Mouse (Mus musculus): ENCODE data around the gene Limk2. TPM values are rescaled to one million over a fixed set of nuclear protein-coding genes. Genes with fewer than 3 reads are reported as not detected.

Limk2 gene
- polyA plus RNA-seq, 1 experiment from 2014 or later, result 82.2 TPM

GRCm38 (mm10) chr11:3437621-3438020 is 28.6 kb upstream of the Limk2 start:
- Histone ChIP-seq H3K27ac (no peak overlapping the region), H3K27me3 (ENCODE audit: insufficient read depth, poor library complexity, severe bottlenecking) (no peaks in the 10 kb centered on the region), H3K4me3 (no peak overlapping the region), H3K4me1 (replicated peaks) (no peaks in the 10 kb centered on the region), H3K9me3 (no peaks in the 10 kb centered on the region), H3K36me3 (no peaks in the 10 kb centered on the region)
- 88% methylated on average over 1 of the region's 1 CpGs for WGBS
- DNase-seq (ENCODE audit: low spot score), result no peak

- peaks cover 4% of the 10 kb centered on the region for H3K36me3 ChIP-seq
- no peak overlapping the region for H3K4me3 ChIP-seq
- no peaks in the 10 kb centered on the region for H3K4me1 ChIP-seq (replicated peaks)
- DNase-seq (ENCODE audit: low spot score), result no peak
- no peak overlapping the region for H3K27ac ChIP-seq
- H3K9me3 ChIP-seq, result no peaks in the 10 kb centered on the region
- no peaks in the 10 kb centered on the region for H3K27me3 ChIP-seq (ENCODE audit: insufficient read depth, poor library complexity, severe bottlenecking)
- 87% methylated on average over 4 of the region's 4 CpGs for WGBS
Observed at GRCm38 (mm10) chr11:3433809-3434208, 24.8 kb upstream of the Limk2 start.

- 93% methylated on average over 6 of the region's 6 CpGs for WGBS
- no peak for DNase-seq (ENCODE audit: low spot score)
- H3K4me1 ChIP-seq (replicated peaks), result no peaks in the 10 kb centered on the region
- no peak overlapping the region for H3K27ac ChIP-seq
- no peaks in the 10 kb centered on the region for H3K9me3 ChIP-seq
- H3K27me3 ChIP-seq (ENCODE audit: insufficient read depth, poor library complexity, severe bottlenecking), result no peaks in the 10 kb centered on the region
- H3K36me3 ChIP-seq, result peaks cover 4% of the 10 kb centered on the region
- H3K4me3 ChIP-seq, result no peak overlapping the region
Observed at GRCm38 (mm10) chr11:3431976-3432603, 23.1 kb upstream of the Limk2 start.

- H3K4me1 ChIP-seq (replicated peaks), result no peaks in the 10 kb centered on the region
- no peaks in the 10 kb centered on the region for H3K9me3 ChIP-seq
- DNase-seq (ENCODE audit: low spot score), result no peak
- H3K4me3 ChIP-seq, result no peak overlapping the region
- peaks cover 5% of the 10 kb centered on the region for H3K36me3 ChIP-seq
- 90% methylated on average over 3 of the region's 3 CpGs for WGBS
- no peak overlapping the region for H3K27ac ChIP-seq
- H3K27me3 ChIP-seq (ENCODE audit: insufficient read depth, poor library complexity, severe bottlenecking), result no peaks in the 10 kb centered on the region
Observed at GRCm38 (mm10) chr11:3431515-3431914, 22.5 kb upstream of the Limk2 start.

DNA sequence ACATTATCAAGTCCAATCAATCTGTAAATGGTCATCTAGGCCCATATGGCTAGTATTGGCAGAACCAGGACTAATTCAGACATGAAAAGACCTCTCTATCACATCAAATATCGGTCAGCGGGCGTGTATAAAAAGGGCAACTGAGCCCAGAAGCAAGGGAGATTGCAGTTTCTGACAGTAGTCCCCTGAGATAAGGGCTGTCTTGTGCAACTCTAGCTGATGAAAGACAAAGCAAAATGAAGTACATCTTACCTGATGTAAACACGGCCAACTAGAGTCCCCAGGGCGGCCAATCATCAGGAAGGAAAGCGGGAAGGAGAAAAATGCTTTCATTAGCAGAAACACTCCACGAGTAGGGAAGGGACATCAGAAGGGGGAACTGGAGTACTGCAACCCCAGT is 19.6 kb upstream of the Limk2 start:
- no peak overlapping the region for H3K27ac ChIP-seq
- WGBS, result 90% methylated on average over 7 of the region's 7 CpGs
- DNase-seq (ENCODE audit: low spot score), result no peak

DNA sequence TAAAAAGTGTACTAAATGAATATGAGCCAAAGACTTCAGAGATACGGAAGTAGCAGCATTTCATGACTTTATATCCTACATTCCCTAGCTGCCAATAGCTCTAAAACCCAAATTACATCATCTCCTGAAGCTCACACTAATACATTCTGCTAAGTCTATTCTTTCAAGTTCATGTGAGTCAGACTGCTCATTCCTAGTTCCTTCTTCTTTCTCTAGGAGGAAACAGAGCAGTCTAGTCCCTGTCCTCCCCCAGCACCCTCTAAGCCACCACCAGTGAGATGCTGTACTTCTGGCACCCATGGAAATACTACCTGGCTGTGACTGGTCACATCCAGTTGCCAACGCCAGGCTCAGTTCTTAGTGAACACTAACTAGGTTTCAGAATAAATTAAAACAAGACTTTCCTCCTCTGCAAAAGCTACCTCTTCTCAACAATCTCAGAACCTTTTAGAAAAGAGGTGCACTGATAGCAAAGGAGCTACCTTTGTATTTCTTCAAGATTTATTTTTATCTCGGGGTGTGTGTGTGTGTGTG is 18.8 kb upstream of the Limk2 start:
- no peaks in the 10 kb centered on the region for H3K4me1 ChIP-seq (replicated peaks)
- DNase-seq (ENCODE audit: low spot score), result no peak
- H3K4me3 ChIP-seq, result no peak overlapping the region
- WGBS, result 87% methylated on average over 3 of the region's 3 CpGs
- H3K9me3 ChIP-seq, result peaks cover 8% of the 10 kb centered on the region; the same call in 1 of the 2 replicates
- peaks cover 41% of the 10 kb centered on the region for H3K36me3 ChIP-seq
- no peaks in the 10 kb centered on the region for H3K27me3 ChIP-seq (ENCODE audit: insufficient read depth, poor library complexity, severe bottlenecking)
- H3K27ac ChIP-seq, result no peak overlapping the region

More for the DNA sequence above, 19.6 kb upstream of the Limk2 start:
- Histone ChIP-seq H3K36me3 (peaks cover 32% of the 10 kb centered on the region), H3K4me1 (replicated peaks) (no peaks in the 10 kb centered on the region), H3K9me3 (peaks cover 5% of the 10 kb centered on the region; the same call in 1 of the 2 replicates), H3K27me3 (ENCODE audit: insufficient read depth, poor library complexity, severe bottlenecking) (no peaks in the 10 kb centered on the region), H3K4me3 (no peak overlapping the region)

GRCm38 (mm10) chr11:3422242-3422641 is 13.3 kb upstream of the Limk2 start:
- no peak overlapping the region for H3K27ac ChIP-seq
- 88% methylated on average over 4 of the region's 4 CpGs for WGBS
- no peaks in the 10 kb centered on the region for H3K4me1 ChIP-seq (replicated peaks)
- H3K27me3 ChIP-seq (ENCODE audit: insufficient read depth, poor library complexity, severe bottlenecking), result no peaks in the 10 kb centered on the region
- peaks cover 64% of the 10 kb centered on the region for H3K36me3 ChIP-seq
- H3K4me3 ChIP-seq, result no peak overlapping the region
- DNase-seq (ENCODE audit: low spot score), result no peak
- peaks cover 8% of the 10 kb centered on the region; the same call in 1 of the 2 replicates for H3K9me3 ChIP-seq

DNA sequence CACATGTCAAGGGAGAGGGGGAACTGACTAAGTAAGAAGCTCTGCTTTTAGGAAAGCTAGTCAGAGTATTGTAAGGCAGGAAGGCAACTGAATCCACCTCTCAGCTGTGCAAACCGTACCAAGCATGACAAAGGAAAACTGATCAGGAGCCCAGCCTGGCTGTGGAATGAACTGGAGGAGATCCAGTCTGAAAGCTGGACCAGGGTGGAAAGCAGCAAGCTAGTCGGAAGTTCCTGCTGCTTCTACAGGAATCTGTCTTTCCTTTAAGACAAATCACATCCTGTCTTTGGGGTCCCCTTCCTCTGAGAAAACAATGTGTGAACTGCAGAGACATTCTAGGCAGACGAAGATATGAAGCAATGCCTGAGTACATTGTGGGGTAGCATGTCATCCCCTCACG is 9.8 kb upstream of the Limk2 start:
- Histone ChIP-seq H3K9me3 (peaks cover 3% of the 10 kb centered on the region; the same call in 1 of the 2 replicates), H3K27me3 (ENCODE audit: insufficient read depth, poor library complexity, severe bottlenecking) (no peaks in the 10 kb centered on the region), H3K36me3 (peaks cover 71% of the 10 kb centered on the region), H3K4me3 (no peak overlapping the region), H3K4me1 (replicated peaks) (no peaks in the 10 kb centered on the region), H3K27ac (no peak overlapping the region)
- 85% methylated on average over 4 of the region's 4 CpGs for WGBS
- DNase-seq (ENCODE audit: low spot score), result no peak

DNA sequence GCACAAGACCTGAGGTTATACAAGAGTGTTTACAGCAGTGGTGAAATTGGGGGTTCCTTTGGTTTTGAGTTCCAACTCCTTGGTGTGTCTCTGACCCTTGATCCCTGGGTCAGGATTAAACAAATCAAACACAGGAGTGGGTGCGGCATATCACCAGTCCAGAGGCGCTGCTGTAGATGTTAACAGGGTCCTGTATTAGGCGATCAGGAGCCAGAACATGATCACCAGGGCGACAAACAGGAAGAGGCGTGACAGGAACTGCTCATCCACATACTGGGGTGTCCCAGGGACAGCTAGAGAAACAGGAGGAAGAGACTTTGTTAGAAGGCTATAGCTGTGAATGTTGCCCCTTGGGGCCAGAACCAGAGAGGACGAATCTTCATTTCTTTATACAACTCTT is 8.8 kb upstream of the Limk2 start:
- H3K36me3 ChIP-seq, result peaks cover 63% of the 10 kb centered on the region
- H3K9me3 ChIP-seq, result no peaks in the 10 kb centered on the region
- WGBS, result 74% methylated on average over 6 of the region's 6 CpGs
- H3K27ac ChIP-seq, result no peak overlapping the region
- no peak overlapping the region for H3K4me3 ChIP-seq
- no peak for DNase-seq (ENCODE audit: low spot score)
- H3K27me3 ChIP-seq (ENCODE audit: insufficient read depth, poor library complexity, severe bottlenecking), result no peaks in the 10 kb centered on the region
- no peaks in the 10 kb centered on the region for H3K4me1 ChIP-seq (replicated peaks)

- Histone ChIP-seq H3K27me3 (ENCODE audit: insufficient read depth, poor library complexity, severe bottlenecking) (no peaks in the 10 kb centered on the region), H3K9me3 (no peaks in the 10 kb centered on the region), H3K4me1 (replicated peaks) (no peaks in the 10 kb centered on the region), H3K4me3 (no peak overlapping the region), H3K27ac (no peak overlapping the region), H3K36me3 (peaks cover 62% of the 10 kb centered on the region)
- WGBS, result 92% methylated on average over 3 of the region's 3 CpGs
- DNase-seq (ENCODE audit: low spot score), result no peak
Observed at GRCm38 (mm10) chr11:3416399-3416798, 7.4 kb upstream of the Limk2 start.

DNA sequence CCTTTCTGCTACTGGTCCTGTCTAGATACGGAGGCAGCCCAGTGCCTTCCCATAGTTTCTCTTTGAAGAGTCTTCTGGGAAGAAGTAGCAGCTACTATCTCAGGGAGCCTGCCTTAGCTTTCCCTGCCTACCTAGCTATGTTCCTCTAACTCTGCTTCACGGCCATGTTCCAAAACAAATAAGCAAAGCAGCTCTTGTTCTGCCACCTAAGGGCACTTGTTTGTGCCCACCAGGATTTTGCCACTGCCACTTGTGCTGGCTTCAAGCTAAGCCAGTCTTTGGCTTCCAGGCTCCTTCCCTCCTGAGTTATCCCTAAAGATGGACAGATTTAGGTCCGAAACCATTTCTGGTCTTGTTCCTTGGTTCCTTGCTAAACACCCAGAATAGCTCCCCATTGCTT is 3.1 kb upstream of the Limk2 start:
- Histone ChIP-seq H3K36me3 (peaks cover 33% of the 10 kb centered on the region), H3K4me1 (replicated peaks) (peaks cover 12% of the 10 kb centered on the region), H3K27me3 (ENCODE audit: insufficient read depth, poor library complexity, severe bottlenecking) (no peaks in the 10 kb centered on the region), H3K9me3 (no peaks in the 10 kb centered on the region), H3K4me3 (no peak overlapping the region), H3K27ac (no peak overlapping the region)
- no peak for DNase-seq (ENCODE audit: low spot score)
- WGBS, result 84% methylated on average over 3 of the region's 3 CpGs

DNA sequence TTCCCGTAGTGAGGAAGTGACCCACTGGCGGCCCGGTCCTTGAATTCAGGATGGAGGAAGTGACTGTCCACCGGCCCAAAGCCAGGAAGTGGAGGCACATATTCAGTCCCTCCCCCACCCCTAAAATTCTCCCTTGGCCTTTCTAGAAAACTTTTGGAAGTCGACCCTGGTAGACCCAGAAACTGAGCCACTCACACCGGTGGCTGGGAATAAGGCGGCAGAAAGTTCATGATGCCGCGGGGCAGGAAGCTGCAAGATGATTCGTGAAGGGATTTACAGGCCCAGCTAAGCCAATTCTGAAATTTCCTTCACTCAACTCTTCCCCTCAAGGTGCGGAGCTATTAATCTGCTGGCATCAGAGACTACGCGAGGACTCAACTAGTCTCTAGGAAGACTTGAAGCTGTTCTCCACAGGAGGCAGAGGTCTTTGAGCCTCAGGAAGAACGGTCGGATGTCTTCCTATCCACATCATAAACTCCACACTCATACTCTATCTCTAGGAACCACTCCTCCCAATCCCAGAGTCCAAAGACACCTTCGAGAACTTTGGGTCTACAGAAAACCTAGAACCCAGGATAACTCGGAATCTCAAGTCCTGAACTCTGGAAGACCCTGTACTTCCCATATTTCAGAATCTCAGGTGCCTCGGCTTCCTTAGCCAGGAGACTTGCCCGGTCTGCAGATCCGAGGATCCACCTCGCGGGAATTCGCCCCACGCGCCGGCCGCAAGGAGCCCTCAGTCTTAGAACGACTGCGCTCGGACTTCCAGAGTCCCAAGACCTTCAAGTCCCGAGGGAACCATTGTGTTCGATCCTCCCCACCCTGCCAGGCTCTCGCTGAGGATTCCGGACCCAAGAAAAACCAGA is 625 bp downstream of the Limk2 start:
- Histone ChIP-seq H3K27me3 (ENCODE audit: insufficient read depth, poor library complexity, severe bottlenecking) (no peaks in the 10 kb centered on the region), H3K9me3 (no peaks in the 10 kb centered on the region), H3K36me3 (no peaks in the 10 kb centered on the region; the same call in 1 of the 2 replicates), H3K27ac (peak overlapping the region; percentile 90), H3K4me3 (peak overlapping the region; percentile 79), H3K4me1 (replicated peaks) (peaks cover 12% of the 10 kb centered on the region)
- no peak for DNase-seq (ENCODE audit: low spot score)
- 7% methylated on average over 34 of the region's 34 CpGs for WGBS

All from hindbrain, embryonic 10.5 days (tissue).